Mouse (Mus musculus) cerebellum, adult 2 months (tissue): ENCODE results near the gene Gnas.

ENCODE experiments used
- CTCF ChIP-seq: fragments of 200-500 bp; IDR thresholded peaks from 2 replicates; pipeline ENCODE4 v1.5.1; 2011; ENCODE audit warnings: low read depth, mild to moderate bottlenecking, control low read depth, low read length, moderate library complexity, borderline replicate concordance; ENCODE audit not compliant: insufficient read depth
- POLR2A ChIP-seq: fragments of 200-500 bp; IDR thresholded peaks from 2 replicates; pipeline ENCODE4 v1.6.1; 2011; ENCODE audit warnings: low read length, control low read depth, borderline replicate concordance; ENCODE audit not compliant: insufficient read depth

DNA sequence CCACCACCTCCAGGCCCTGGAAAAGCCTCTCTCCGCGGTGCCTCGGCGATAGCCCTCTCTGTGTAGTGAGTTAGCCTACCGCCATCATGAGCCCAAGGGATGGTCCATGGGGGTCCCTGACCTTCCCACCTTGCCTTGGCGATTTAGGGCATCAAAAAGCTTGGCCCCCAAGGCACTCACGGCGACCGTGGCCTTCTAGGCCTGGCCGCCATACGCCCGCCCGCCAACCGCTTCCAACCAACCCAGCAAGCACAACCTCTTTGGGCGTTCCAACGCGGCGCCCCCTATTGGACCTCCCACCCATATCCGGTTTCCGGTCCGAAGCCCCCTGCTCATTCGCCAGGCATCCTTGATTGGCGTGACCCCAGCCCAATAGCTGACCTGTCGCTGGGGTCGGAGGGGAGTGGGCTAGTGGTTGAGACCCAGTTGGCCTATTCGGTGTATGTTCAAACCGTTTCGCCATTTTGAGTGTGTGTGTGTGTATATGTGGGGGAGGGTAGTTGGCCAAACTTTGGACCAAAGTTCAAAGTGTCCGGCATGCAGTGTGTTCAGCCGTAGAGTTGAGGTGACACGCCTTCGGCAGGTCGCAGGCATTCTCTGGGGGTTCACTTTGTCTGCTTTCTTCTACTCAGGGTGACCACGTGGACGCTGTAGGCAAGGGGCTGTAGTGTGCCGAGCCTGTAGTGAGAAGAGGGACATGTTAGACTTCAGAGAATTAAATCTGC lies 11.2 kb downstream of the Gnas start:
- no peak for TF ChIP-seq CTCF
- TF ChIP-seq POLR2A = no peak
